Mouse (Mus musculus) forebrain, postnatal 0 days (tissue): ENCODE results near the gene Men1. TPM values are rescaled to one million over a fixed set of nuclear protein-coding genes. Genes with fewer than 3 reads are reported as not detected.

Experiments
- ATAC-seq: fragments of 200-750 bp; cut with Nextera tagmentation; 2 replicates; pipeline ENCODE4 v1.8.0; 2017; ENCODE audit warnings: mild to moderate bottlenecking, moderate library complexity
- DNase-seq: peaks from one replicate; pipeline ENCODE4 v3.0.0-alpha.2; 2015
- H3K27ac ChIP-seq: fragments of 300-500 bp; sonication (generic); 2 replicates; pipeline ENCODE4 v1.5.1; 2014; ENCODE audit warnings: low read depth, mild to moderate bottlenecking, antibody characterized with exemption, low read length, moderate library complexity, mixed read lengths
- H3K27me3 ChIP-seq: fragments of 300-500 bp; sonication (generic); 2 replicates; pipeline ENCODE4 v1.6.1; 2014; ENCODE audit warnings: mild to moderate bottlenecking, low read length, mixed read lengths; ENCODE audit not compliant: insufficient read depth
- H3K36me3 ChIP-seq: fragments of 300-500 bp; sonication (generic); 2 replicates; pipeline ENCODE4 v1.6.1; 2014; ENCODE audit warnings: mild to moderate bottlenecking, moderate library complexity; ENCODE audit not compliant: insufficient read depth
- H3K4me1 ChIP-seq: fragments of 300-500 bp; sonication (generic); 2 replicates; pipeline ENCODE4 v1.6.1; 2014; ENCODE audit warnings: antibody characterized with exemption; ENCODE audit not compliant: insufficient read depth
- H3K4me2 ChIP-seq: fragments of 300-500 bp; sonication (generic); 2 replicates; pipeline ENCODE4 v1.6.1; 2014; ENCODE audit warnings: low read depth, mild to moderate bottlenecking, moderate library complexity
- H3K4me3 ChIP-seq: fragments of 300-500 bp; sonication (generic); 2 replicates; pipeline ENCODE4 v1.5.1; 2014; ENCODE audit warnings: low read depth, low read length, mixed read lengths
- H3K9ac ChIP-seq: fragments of 300-500 bp; sonication (generic); 2 replicates; pipeline ENCODE4 v1.6.1; 2014; ENCODE audit warnings: mild to moderate bottlenecking
- H3K9me3 ChIP-seq: fragments of 300-500 bp; sonication (generic); 2 replicates; pipeline ENCODE4 v1.6.1; 2016; ENCODE audit warnings: low read length
- CTCF ChIP-seq: sonication (generic); IDR thresholded peaks from 2 replicates; pipeline ENCODE4 v1.5.1; 2016; ENCODE audit warnings: antibody characterized with exemption, control low read depth, low read depth
- WGBS: fragments of 180-500 bp; shearing (Covaris S2); extraction: QIAGEN DNeasy Blood & Tissue Kit; methylation state at CpG from one replicate; pipeline ENCODE4 v1.1.7; 2014; 5-methylcytosine and 5-hydroxymethylcytosine counted together
- polyA plus RNA-seq: library from polyadenylated mRNA; unstranded; fragments of >200 nt; fragmentation: Nextera tagmentation; extraction: Ambion mirVana; gene quantifications from 2 replicates; pipeline ENCODE4 v1.2.1, GENCODE M21; 2015
- total RNA-seq: library from RNA; depleted of rRNA; stranded (reverse); fragments of >200 nt; gene quantifications from 2 replicates; pipeline ENCODE4 v1.2.3, GENCODE M21; 2014

The Men1 gene
- total and polyA plus RNA-seq, 2 experiments from 2014 or later, result 60.5 to 60.9 TPM

- no peak for ATAC-seq
- no peaks in the 10 kb centered on the region for H3K27me3 ChIP-seq
- no peak for TF ChIP-seq CTCF
- H3K9me3 ChIP-seq, result no peaks in the 10 kb centered on the region
- no peaks in the 10 kb centered on the region for H3K4me1 ChIP-seq
- H3K36me3 ChIP-seq, result peaks cover 9% of the 10 kb centered on the region; the same call in 1 of the 2 replicates
- no peak overlapping the region for H3K4me2 ChIP-seq
- no peak overlapping the region for H3K4me3 ChIP-seq
- DNase-seq, result no peak
- H3K27ac ChIP-seq, result no peak overlapping the region
- 85% methylated on average over 8 of the region's 8 CpGs for WGBS
- no peak overlapping the region for H3K9ac ChIP-seq
These were observed 20.3 kb upstream of the Men1 start for GRCm38 (mm10) chr19:6314513-6314912.

- no peak overlapping the region for H3K27ac ChIP-seq
- peaks cover 13% of the 10 kb centered on the region; the same call in 1 of the 2 replicates for H3K36me3 ChIP-seq
- 65% methylated on average over 14 of the region's 14 CpGs for WGBS
- H3K4me1 ChIP-seq, result no peaks in the 10 kb centered on the region
- no peaks in the 10 kb centered on the region for H3K9me3 ChIP-seq
- no peak overlapping the region for H3K4me3 ChIP-seq
- no peak overlapping the region for H3K4me2 ChIP-seq
- ATAC-seq (no peak), DNase-seq (no peak)
- H3K9ac ChIP-seq, result no peak overlapping the region
- TF ChIP-seq CTCF, result no peak
- H3K27me3 ChIP-seq, result no peaks in the 10 kb centered on the region
These were observed 19.2 kb upstream of the Men1 start for GRCm38 (mm10) chr19:6315573-6315972.

- no peak for DNase-seq
- no peak for TF ChIP-seq CTCF
- 91% methylated on average over 12 of the region's 12 CpGs for WGBS
These were observed 16.6 kb upstream of the Men1 start for GRCm38 (mm10) chr19:6318145-6318544.

GRCm38 (mm10) chr19:6321358-6321757 is 13.4 kb upstream of the Men1 start:
- no peaks in the 10 kb centered on the region for H3K9me3 ChIP-seq
- H3K9ac ChIP-seq, result no peak overlapping the region
- no peak overlapping the region for H3K27ac ChIP-seq
- WGBS, result 87% methylated on average over 8 of the region's 8 CpGs
- no peak for ATAC-seq
- H3K4me2 ChIP-seq, result no peak overlapping the region
- H3K4me1 ChIP-seq, result no peaks in the 10 kb centered on the region
- TF ChIP-seq CTCF, result no peak
- no peak overlapping the region for H3K4me3 ChIP-seq
- no peaks in the 10 kb centered on the region for H3K27me3 ChIP-seq
- H3K36me3 ChIP-seq, result peaks cover 6% of the 10 kb centered on the region; the same call in 1 of the 2 replicates
- no peak for DNase-seq

More at GRCm38 (mm10) chr19:6318145-6318544, 16.6 kb upstream of the Men1 start:
- H3K4me3 ChIP-seq, result no peak overlapping the region
- H3K9ac ChIP-seq, result no peak overlapping the region
- no peak overlapping the region for H3K4me2 ChIP-seq
- ATAC-seq, result no peak
- peaks cover 15% of the 10 kb centered on the region; the same call in 1 of the 2 replicates for H3K36me3 ChIP-seq
- H3K27ac ChIP-seq, result no peak overlapping the region
- H3K9me3 ChIP-seq, result no peaks in the 10 kb centered on the region
- no peaks in the 10 kb centered on the region for H3K27me3 ChIP-seq
- H3K4me1 ChIP-seq, result no peaks in the 10 kb centered on the region

GRCm38 (mm10) chr19:6321786-6322621 is 12.8 kb upstream of the Men1 start:
- Histone ChIP-seq H3K27ac (no peak overlapping the region), H3K27me3 (no peaks in the 10 kb centered on the region), H3K4me2 (no peak overlapping the region), H3K4me1 (no peaks in the 10 kb centered on the region), H3K36me3 (peaks cover 6% of the 10 kb centered on the region; the same call in 1 of the 2 replicates), H3K9ac (no peak overlapping the region), H3K9me3 (no peaks in the 10 kb centered on the region), H3K4me3 (no peak overlapping the region)
- WGBS, result 89% methylated on average over 33 of the region's 33 CpGs
- DNase-seq, result no peak
- TF ChIP-seq CTCF, result no peak
- ATAC-seq, result no peak; the same call in 1 of the 2 replicates

GRCm38 (mm10) chr19:6324751-6325150 is 10.0 kb upstream of the Men1 start:
- H3K27me3 ChIP-seq, result no peaks in the 10 kb centered on the region
- ATAC-seq (no peak), DNase-seq (no peak)
- no peak overlapping the region for H3K9ac ChIP-seq
- WGBS, result 76% methylated on average over 9 of the region's 9 CpGs
- no peak overlapping the region for H3K4me3 ChIP-seq
- no peaks in the 10 kb centered on the region for H3K9me3 ChIP-seq
- H3K4me1 ChIP-seq, result no peaks in the 10 kb centered on the region
- peaks cover 6% of the 10 kb centered on the region; the same call in 1 of the 2 replicates for H3K36me3 ChIP-seq
- H3K4me2 ChIP-seq, result no peak overlapping the region
- H3K27ac ChIP-seq, result no peak overlapping the region
- TF ChIP-seq CTCF, result no peak

GRCm38 (mm10) chr19:6331178-6331577 is 3.6 kb upstream of the Men1 start:
- no peak overlapping the region for H3K27ac ChIP-seq
- H3K9ac ChIP-seq, result no peak overlapping the region
- peaks cover 3% of the 10 kb centered on the region; the same call in 1 of the 2 replicates for H3K4me1 ChIP-seq
- no peak overlapping the region for H3K4me2 ChIP-seq
- DNase-seq (no peak), ATAC-seq (no peak)
- no peak for TF ChIP-seq CTCF
- H3K9me3 ChIP-seq, result no peaks in the 10 kb centered on the region
- WGBS, result 61% methylated on average over 5 of the region's 5 CpGs
- no peak overlapping the region for H3K4me3 ChIP-seq
- H3K36me3 ChIP-seq, result no peaks in the 10 kb centered on the region
- H3K27me3 ChIP-seq, result no peaks in the 10 kb centered on the region
